Mouse (Mus musculus) heart, embryonic 13.5 days (tissue): Measurements from ENCODE around the gene Slc12a4. TPM values are rescaled to one million over a fixed set of nuclear protein-coding genes. Genes with fewer than 3 reads are reported as not detected.
"Not testable (repeated sequence)": the region's sequence is repeated elsewhere in the genome, so short reads cannot be mapped to it uniquely, and the experiment has no call there.

Source experiments
- ATAC-seq: fragments of 200-750 bp; cut with Nextera tagmentation; 2 replicates; pipeline ENCODE4 v1.8.0; 2017; ENCODE audit warnings: moderate TSS enrichment; ENCODE audit not compliant: insufficient number of reproducible peaks, low FRiP score, low TSS enrichment; ENCODE audit errors: extremely low read depth
- H3K27ac ChIP-seq: fragments of 300-500 bp; sonication (generic); replicated peaks from 2 replicates; pipeline ENCODE4 v1.5.1; 2015; ENCODE audit warnings: moderate library complexity, mild to moderate bottlenecking, inconsistent platforms
- H3K27me3 ChIP-seq: fragments of 300-500 bp; sonication (generic); replicated peaks from 2 replicates; pipeline ENCODE4 v1.6.1; 2015; ENCODE audit warnings: mild to moderate bottlenecking, inconsistent platforms
- H3K36me3 ChIP-seq: fragments of 300-500 bp; sonication (generic); 2 replicates; pipeline ENCODE4 v1.6.1; 2015; ENCODE audit warnings: mild to moderate bottlenecking, inconsistent platforms
- H3K4me1 ChIP-seq: fragments of 300-500 bp; sonication (generic); 2 replicates; pipeline ENCODE4 v1.6.1; 2015; ENCODE audit warnings: inconsistent platforms
- H3K4me2 ChIP-seq: fragments of 300-500 bp; sonication (generic); 2 replicates; pipeline ENCODE4 v1.6.1; 2015; ENCODE audit warnings: inconsistent platforms, mild to moderate bottlenecking, moderate library complexity
- H3K4me3 ChIP-seq: fragments of 300-500 bp; sonication (generic); 2 replicates; pipeline ENCODE4 v1.5.1; 2015; ENCODE audit warnings: moderate library complexity, mild to moderate bottlenecking, inconsistent platforms
- H3K9ac ChIP-seq: fragments of 300-500 bp; sonication (generic); 2 replicates; pipeline ENCODE4 v1.6.1; 2015; ENCODE audit warnings: inconsistent platforms, mild to moderate bottlenecking, moderate library complexity
- H3K9me3 ChIP-seq: fragments of 300-500 bp; sonication (generic); 2 replicates; pipeline ENCODE4 v1.6.1; 2016; ENCODE audit warnings: inconsistent platforms
- WGBS: fragments of 180-500 bp; shearing (Covaris S2); methylation state at CpG from one replicate; pipeline ENCODE4 v1.1.7; 2015; ENCODE audit warnings: mixed read lengths; 5-methylcytosine and 5-hydroxymethylcytosine counted together
- polyA plus RNA-seq: library from polyadenylated mRNA; unstranded; fragments of >200 nt; fragmentation: Nextera tagmentation; extraction: Ambion mirVana; gene quantifications from 2 replicates; pipeline ENCODE4 v1.2.1, GENCODE M21; 2015

Gene Slc12a4
- polyA plus RNA-seq, 1 experiment from 2014 or later, result 37.7 TPM

DNA sequence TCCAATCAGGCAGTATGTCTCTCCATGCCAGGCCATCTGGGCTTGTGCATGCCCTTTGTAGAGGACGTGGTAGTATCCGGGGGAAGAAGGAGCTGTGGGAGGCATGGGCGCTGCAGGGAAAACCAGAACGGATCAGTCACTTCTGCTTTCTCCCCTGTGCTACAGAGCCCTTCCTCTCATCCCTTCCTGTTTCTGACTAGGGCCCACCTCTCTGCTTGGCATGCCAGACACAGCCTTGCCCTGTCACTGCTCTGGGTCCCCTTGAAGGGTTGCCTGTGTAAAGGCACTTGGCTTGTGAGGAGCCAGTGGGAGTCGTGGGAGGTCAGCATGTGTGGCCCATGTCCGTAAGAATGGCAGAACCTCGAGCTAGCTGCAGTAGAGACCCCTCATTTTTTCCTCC, 30.5 kb upstream of the Slc12a4 start:
- WGBS, result 67% methylated on average over 7 of the region's 7 CpGs
- H3K4me3 ChIP-seq, result no peak overlapping the region

DNA sequence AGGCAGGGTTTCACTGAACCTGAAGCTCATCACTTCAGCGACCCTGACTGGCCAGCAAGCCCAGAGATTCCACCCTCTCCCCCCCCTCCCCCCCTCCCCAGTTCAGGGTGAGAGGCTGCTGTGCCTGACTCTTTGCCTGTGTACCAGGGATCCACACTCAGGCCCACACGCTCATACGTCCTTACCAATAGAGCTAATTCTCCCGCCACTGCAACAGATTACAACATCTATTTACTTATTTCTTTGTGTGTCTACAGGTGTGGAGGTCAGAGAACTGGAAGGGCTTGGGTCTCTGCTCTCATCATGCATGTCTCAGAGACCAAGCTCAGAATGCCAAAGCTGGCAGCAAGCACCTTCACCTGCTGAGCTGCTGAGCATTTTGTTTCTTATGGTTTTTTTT, 27.3 kb upstream of the Slc12a4 start:
- Histone ChIP-seq H3K4me2 (no peak overlapping the region), H3K9ac (no peak overlapping the region), H3K27ac (no peak overlapping the region), H3K9me3 (no peaks in the 10 kb centered on the region), H3K4me1 (peaks cover 8% of the 10 kb centered on the region), H3K27me3 (peaks cover 7% of the 10 kb centered on the region), H3K4me3 (no peak overlapping the region), H3K36me3 (no peaks in the 10 kb centered on the region)
- 68% methylated on average over 4 of the region's 4 CpGs for WGBS
- no peak for ATAC-seq

More for the DNA sequence above, 30.5 kb upstream of the Slc12a4 start:
- Histone ChIP-seq H3K27ac (no peak overlapping the region), H3K27me3 (no peaks in the 10 kb centered on the region; the same call in 1 of the 2 replicates), H3K4me1 (no peaks in the 10 kb centered on the region), H3K4me2 (no peak overlapping the region), H3K9me3 (no peaks in the 10 kb centered on the region), H3K36me3 (no peaks in the 10 kb centered on the region), H3K9ac (no peak overlapping the region)
- no peak for ATAC-seq

DNA sequence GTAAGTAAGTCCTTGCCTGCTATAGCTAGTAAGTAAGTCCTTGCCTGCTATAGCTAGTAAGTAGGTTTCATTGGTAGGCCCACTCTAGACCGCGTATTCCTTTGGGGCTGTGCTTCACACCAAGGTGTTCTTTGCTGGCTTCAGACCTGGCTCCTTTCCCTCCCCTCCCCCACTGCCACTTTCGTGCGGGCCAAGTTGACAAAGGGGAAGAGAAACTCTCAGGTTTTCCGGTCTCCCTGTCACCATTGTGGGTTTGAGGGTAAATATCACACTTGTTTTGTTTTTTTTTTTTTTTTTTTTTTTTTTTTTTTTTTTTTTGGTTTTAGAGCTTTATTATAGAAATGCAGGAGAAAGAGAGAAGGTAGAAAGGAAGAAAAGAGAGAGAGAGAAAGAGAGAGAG, 26.6 kb upstream of the Slc12a4 start:
- Histone ChIP-seq H3K27ac (no peak overlapping the region), H3K9me3 (no peaks in the 10 kb centered on the region), H3K27me3 (peaks cover 7% of the 10 kb centered on the region), H3K4me2 (no peak overlapping the region), H3K4me1 (peaks cover 8% of the 10 kb centered on the region), H3K36me3 (no peaks in the 10 kb centered on the region), H3K9ac (no peak overlapping the region), H3K4me3 (no peak overlapping the region)
- WGBS, result 52% methylated on average over 5 of the region's 5 CpGs
- no peak for ATAC-seq

DNA sequence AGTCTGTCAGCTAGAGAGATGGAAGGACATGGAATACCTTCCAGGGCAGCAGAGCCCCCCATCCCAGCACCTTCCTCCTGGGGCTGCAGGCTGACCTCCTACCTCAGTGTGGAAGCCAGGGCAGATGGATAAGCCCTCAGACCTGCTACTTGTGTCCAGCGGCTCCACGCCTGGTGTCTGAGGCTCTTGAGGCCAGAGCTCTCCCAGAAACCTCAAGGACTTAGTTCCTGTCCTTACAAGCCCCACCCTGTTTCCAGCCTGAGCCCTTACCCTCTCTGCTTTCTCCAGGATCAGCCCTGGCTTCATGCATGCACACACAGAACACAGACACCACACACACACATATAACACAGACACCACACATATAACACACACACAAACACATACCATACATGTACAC, 25.6 kb upstream of the Slc12a4 start:
- Histone ChIP-seq H3K4me1 (peaks cover 8% of the 10 kb centered on the region), H3K27ac (no peak overlapping the region), H3K9ac (no peak overlapping the region), H3K27me3 (peaks cover 7% of the 10 kb centered on the region), H3K9me3 (no peaks in the 10 kb centered on the region), H3K4me3 (no peak overlapping the region), H3K36me3 (no peaks in the 10 kb centered on the region), H3K4me2 (no peak overlapping the region)
- no peak for ATAC-seq
- WGBS, result 55% methylated on average over 2 of the region's 2 CpGs

DNA sequence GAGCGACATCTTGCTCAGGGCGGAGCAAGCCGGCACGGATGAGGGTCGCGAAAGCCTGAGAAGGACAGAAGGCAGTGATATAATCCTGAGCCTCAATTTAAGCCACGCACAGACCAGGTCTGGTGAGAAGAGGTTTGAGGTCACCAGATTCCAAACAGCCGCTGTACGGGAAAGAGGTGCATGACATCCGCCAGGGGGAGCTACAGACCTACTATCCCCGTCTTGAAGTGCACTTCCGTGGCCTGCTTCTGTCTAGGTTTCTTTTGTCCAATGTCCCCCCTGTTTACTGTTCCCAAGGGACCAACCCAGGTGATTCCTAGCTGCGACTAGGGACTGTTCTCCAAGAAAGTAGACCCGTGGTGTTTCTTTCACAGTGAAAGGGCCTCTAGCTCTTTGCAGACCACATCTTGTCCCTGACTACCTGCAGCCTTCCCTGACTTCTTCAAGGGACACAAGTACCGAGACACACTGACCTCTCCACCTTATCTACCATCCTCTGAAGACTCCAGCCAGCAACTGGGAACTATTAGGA, 25.0 kb upstream of the Slc12a4 start, which contains the start of gene Dus2:
Gene Dus2 (plus strand): TSS at position 482 of the 532 bp plus-strand sequence.
- Histone ChIP-seq H3K9ac (peak within 1 kb of the TSS; percentile 66), H3K4me2 (peak within 1 kb of the TSS; percentile 50), H3K36me3 (no peaks in the 10 kb centered on the region), H3K9me3 (no peaks in the 10 kb centered on the region), H3K27ac (no peak within 1 kb of the TSS), H3K27me3 (peaks cover 7% of the 10 kb centered on the region), H3K4me1 (peaks cover 8% of the 10 kb centered on the region), H3K4me3 (0 out of 2 replicates have a peak within 1 kb of the TSS, but pooled peaks have one; percentile 11)
- WGBS, result 6% methylated on average over 15 of the region's 15 CpGs
- no peak; the same call in 1 of the 2 replicates for ATAC-seq

DNA sequence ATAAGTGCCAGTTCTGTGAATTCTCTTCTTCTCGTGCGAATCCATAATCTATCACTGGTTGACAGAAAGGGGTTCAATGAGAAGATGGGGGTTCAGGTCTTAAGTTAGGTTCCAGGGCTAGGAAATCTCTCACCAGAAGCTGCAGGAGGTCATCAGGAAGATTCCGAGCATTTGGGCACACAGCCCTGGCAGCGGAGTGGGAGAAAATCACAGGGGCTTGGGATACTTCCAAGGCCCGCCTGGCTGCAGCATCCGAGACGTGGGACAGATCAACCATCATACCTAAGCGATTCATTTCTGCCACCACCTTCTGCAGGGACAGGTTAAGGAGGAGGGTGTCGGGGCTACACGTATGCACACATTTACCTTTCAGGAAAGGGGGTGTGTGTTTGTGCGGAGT, 22.6 kb upstream of the Slc12a4 start:
- no peaks in the 10 kb centered on the region for H3K36me3 ChIP-seq
- H3K4me1 ChIP-seq, result peaks cover 8% of the 10 kb centered on the region
- ATAC-seq, result no peak
- no peak overlapping the region for H3K9ac ChIP-seq
- H3K27ac ChIP-seq, result no peak overlapping the region
- H3K9me3 ChIP-seq, result no peaks in the 10 kb centered on the region
- peaks cover 7% of the 10 kb centered on the region for H3K27me3 ChIP-seq
- WGBS, result 75% methylated on average over 11 of the region's 11 CpGs
- no peak overlapping the region for H3K4me3 ChIP-seq
- no peak overlapping the region for H3K4me2 ChIP-seq

DNA sequence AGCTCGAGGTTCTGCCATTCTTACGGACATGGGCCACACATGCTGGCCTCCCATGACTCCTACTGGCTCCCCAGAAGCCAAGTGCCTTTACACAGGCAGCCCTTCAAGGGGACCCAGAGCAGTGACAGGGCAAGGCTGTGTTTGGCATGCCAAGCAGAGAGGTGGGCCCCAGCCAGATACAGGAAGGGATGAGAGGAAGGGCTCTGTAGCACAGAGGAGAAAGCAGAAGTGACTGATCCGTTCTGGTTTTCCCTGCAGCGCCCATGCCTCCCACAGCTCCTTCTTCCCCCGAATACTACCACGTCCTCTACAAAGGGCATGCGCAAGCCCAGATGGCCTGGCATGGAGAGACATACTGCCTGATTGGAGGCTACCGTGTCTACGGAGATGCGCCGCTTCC, 17.5 kb upstream of the Slc12a4 start:
- not testable (repeated sequence) for H3K4me2 ChIP-seq, H3K9ac ChIP-seq, H3K36me3 ChIP-seq, H3K9me3 ChIP-seq, H3K27me3 ChIP-seq, H3K4me3 ChIP-seq, H3K27ac ChIP-seq, ATAC-seq, H3K4me1 ChIP-seq
- 75% methylated on average over 11 of the region's 11 CpGs for WGBS

DNA sequence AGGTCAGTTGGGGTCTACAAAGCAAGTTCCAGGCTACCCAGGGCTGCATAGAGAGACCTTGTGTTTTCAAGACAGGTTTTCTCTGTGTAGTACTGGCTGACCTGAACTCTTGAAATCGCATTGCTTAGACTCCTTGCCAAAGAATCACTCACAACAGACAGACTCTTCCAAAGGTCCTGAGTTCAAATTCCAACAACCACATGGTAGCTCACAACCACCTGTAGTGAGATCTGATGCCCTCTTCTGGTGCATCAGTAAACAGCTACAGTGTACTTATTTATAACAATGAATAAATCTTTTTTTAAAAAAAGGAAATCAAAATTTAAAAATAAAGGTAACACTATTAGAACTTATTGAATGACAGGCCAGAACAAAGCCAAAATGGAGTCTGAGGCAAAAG, 15.2 kb upstream of the Slc12a4 start:
- WGBS, result 72% methylated on average over 1 of the region's 1 CpGs
- ATAC-seq, result no peak
- no peaks in the 10 kb centered on the region for H3K9me3 ChIP-seq
- H3K4me3 ChIP-seq, result no peak overlapping the region
- no peak overlapping the region for H3K27ac ChIP-seq
- no peaks in the 10 kb centered on the region for H3K4me1 ChIP-seq
- no peak overlapping the region for H3K4me2 ChIP-seq
- H3K27me3 ChIP-seq, result no peaks in the 10 kb centered on the region
- H3K36me3 ChIP-seq, result no peaks in the 10 kb centered on the region
- H3K9ac ChIP-seq, result no peak overlapping the region

DNA sequence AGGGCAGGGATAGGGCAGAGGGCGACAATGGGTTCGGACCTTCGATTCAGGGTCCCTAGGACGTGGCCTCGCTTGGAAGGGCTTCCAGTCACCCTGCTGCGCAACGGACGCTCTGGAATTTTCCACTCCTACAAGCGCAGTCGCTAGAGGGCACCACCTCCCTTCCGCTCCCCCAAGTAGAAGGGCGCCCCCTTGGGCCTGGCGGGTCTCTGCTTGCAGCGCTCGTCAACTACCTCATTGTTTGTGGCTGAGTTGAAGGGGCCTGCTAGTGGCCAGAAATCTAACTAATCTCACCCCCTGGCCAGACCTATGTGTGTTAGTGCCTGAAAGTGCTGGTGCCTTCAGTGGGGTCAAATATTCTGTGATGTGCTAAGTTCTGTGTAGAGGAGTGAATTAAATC, 13.4 kb upstream of the Slc12a4 start, which contains the start of gene Dpep3:
Gene Dpep3 (minus strand): TSS at position 105 of the 400 bp plus-strand sequence.
- Histone ChIP-seq H3K27ac (no peak within 1 kb of the TSS), H3K27me3 (no peaks in the 10 kb centered on the region), H3K9me3 (no peaks in the 10 kb centered on the region), H3K4me1 (no peaks in the 10 kb centered on the region), H3K4me3 (no peak within 1 kb of the TSS), H3K9ac (no peak within 1 kb of the TSS), H3K4me2 (no peak within 1 kb of the TSS), H3K36me3 (no peaks in the 10 kb centered on the region)
- ATAC-seq, result no peak
- 90% methylated on average over 15 of the region's 15 CpGs for WGBS

DNA sequence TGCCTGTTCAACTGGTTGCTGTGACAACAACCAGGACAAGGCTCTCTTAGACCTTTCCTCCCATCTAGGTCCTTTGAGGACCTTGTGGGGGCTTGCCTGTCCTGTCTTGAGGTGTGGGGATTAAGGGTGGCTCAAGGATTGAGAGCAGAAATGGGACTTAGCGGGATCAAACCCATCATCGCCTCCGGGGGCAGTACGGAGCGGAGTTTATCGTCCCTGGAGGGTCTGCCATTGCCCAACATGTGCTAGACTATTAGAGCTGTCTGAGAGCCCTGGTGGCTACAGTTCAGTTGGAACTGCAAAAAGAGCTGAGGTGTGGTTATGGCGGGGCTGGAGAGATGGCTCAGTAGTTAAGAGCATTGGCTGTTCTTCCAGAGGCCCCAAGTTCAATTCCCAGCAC, 9.5 kb upstream of the Slc12a4 start:
- Histone ChIP-seq H3K27ac (no peak overlapping the region), H3K4me2 (no peak overlapping the region), H3K9me3 (no peaks in the 10 kb centered on the region), H3K9ac (no peak overlapping the region), H3K27me3 (no peaks in the 10 kb centered on the region), H3K36me3 (no peaks in the 10 kb centered on the region), H3K4me1 (no peaks in the 10 kb centered on the region), H3K4me3 (no peak overlapping the region)
- WGBS, result 66% methylated on average over 7 of the region's 7 CpGs
- no peak for ATAC-seq

DNA sequence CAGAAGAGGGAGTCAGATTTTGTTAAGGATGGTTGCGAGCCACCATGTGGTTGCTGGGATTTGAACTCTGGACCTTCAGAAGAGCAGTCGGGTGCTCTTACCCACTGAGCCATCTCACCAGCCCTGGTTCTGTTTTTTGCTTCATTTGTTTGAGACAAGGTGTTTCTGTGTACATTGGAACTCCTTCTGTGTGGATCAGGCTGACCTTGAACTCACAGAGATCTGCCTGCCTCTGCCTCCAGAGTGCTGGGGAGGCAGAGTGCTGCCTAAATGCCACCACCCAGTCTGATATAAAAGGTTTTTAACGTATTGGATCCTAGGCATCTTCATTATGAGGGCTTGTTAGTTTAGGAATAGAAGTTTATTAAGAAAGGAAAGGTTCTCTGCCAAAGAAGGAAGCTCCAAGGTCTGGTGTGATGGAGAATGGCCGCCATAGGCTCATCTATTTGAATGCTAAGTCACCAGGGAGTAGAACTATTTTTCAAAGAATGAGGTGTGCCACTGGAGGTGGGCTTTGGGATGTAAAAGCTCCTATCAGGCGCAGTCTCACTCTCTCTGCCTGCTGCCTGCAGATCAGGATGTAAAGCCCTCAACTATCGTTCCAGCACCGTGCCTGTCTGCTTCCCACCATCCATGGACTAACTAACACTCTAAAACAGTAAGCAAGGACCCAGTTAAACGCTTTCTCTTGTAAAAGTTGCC, 5.3 kb upstream of the Slc12a4 start:
- ATAC-seq, result no peak
- Histone ChIP-seq H3K4me2 (no peak overlapping the region), H3K4me1 (peaks cover 24% of the 10 kb centered on the region), H3K36me3 (no peaks in the 10 kb centered on the region), H3K9me3 (no peaks in the 10 kb centered on the region), H3K27ac (no peak overlapping the region), H3K4me3 (no peak overlapping the region), H3K27me3 (no peaks in the 10 kb centered on the region), H3K9ac (no peak overlapping the region)
- 74% methylated on average over 8 of the region's 8 CpGs for WGBS

DNA sequence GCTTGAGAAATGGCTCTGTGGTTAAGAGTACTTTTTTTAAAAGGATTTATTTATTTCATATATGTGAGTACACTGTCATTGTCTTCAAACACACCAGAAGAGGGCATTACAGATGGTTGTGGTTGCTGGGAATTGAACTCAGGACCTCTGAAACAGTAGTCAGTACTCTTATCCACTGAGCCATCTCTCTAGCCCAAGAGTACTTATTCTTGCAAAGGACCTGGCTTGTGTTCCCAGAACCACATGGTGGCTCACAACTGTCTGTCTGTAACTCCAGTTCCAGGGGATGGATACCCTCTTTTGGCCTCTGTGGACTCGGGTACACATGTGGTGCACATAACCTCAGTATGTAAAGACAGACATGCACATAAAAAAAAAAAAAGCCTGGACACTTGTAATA, 3.5 kb upstream of the Slc12a4 start:
- no peak overlapping the region for H3K27ac ChIP-seq
- H3K9ac ChIP-seq, result no peak overlapping the region
- no peaks in the 10 kb centered on the region for H3K9me3 ChIP-seq
- no peak overlapping the region for H3K4me2 ChIP-seq
- no peak overlapping the region for H3K4me3 ChIP-seq
- H3K36me3 ChIP-seq, result no peaks in the 10 kb centered on the region
- H3K4me1 ChIP-seq, result peaks cover 33% of the 10 kb centered on the region
- 74% methylated on average over 1 of the region's 1 CpGs for WGBS
- H3K27me3 ChIP-seq, result no peaks in the 10 kb centered on the region
- ATAC-seq, result no peak
